Mouse (Mus musculus) spleen, adult 2 months (tissue): ENCODE data around the gene Tubd1.

Experiments used
- CTCF ChIP-seq: fragments of 200-500 bp; IDR thresholded peaks from 2 replicates; pipeline ENCODE4 v1.5.1; 2011; ENCODE audit warnings: mild to moderate bottlenecking, inconsistent platforms; ENCODE audit not compliant: insufficient read depth, insufficient read length, insufficient replicate concordance; ENCODE audit errors: extremely low read depth
- POLR2A ChIP-seq: fragments of 200-500 bp; IDR thresholded peaks from 2 replicates; pipeline ENCODE4 v1.6.1; 2011; ENCODE audit warnings: low read depth, low read length, inconsistent platforms

DNA sequence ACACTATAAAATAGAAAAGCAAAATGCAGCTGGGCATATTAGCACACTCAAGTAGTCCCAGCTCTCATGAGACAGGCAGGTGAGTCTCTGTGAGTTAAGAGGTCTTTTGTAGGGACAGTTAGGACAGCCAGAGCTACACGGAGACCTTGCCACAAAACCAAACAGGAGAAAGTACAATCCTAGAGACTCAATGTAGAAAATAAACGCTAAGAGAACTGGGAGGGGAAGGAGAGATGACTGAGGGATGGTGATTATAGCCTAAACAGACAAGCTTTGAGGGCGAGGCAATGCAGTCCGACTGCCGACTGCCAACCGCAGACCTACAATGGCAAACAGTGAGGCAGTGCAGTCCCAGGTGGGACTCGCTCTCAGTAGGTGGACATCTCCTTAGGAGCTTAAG lies 43.0 kb downstream of the Tubd1 start:
- no peak for TF ChIP-seq CTCF
- TF ChIP-seq POLR2A, result no peak; the same call in 1 of the 2 replicates
